Mouse (Mus musculus) myocyte (in vitro differentiated cells): ENCODE measurements at regions not wholly inside any gene's neighbourhood (a gene's known extent, or its start where the extent isn't known, plus 50 kb on each side); places are given as distances from the start of the nearest gene placed in this dataset.

Experiments used
- CEBPB ChIP-seq: IDR thresholded peaks from 2 replicates; pipeline ENCODE4 v1.6.1; 2011; ENCODE audit warnings: mild to moderate bottlenecking, moderate library complexity; ENCODE audit not compliant: poor library complexity, insufficient read depth, severe bottlenecking
- E2F4 ChIP-seq: IDR thresholded peaks from one replicate; pipeline ENCODE4 v1.6.1; 2011; ENCODE audit warnings: mild to moderate bottlenecking, control low read depth, moderate library complexity; ENCODE audit not compliant: insufficient read depth
- MAX ChIP-seq: IDR thresholded peaks from one replicate; pipeline ENCODE4 v1.6.1; 2011; ENCODE audit warnings: low read depth, mild to moderate bottlenecking, control low read depth
- MYOD1 ChIP-seq, 3 experiments: IDR thresholded peaks; one replicate each; pipeline ENCODE4 v1.6.1; 2011; ENCODE audit warnings: control low read depth in 2 of 3, low read depth in 2 of 3, mild to moderate bottlenecking in 2 of 3, moderate library complexity in 1 of 3; ENCODE audit not compliant: insufficient read length in 2 of 3, control insufficient read depth in 1 of 3
- MYOG ChIP-seq, 3 experiments: IDR thresholded peaks; one replicate each; pipeline ENCODE4 v1.6.1; 2011; ENCODE audit warnings: control low read depth in 2 of 3, low read depth in 2 of 3, mild to moderate bottlenecking in 2 of 3; ENCODE audit not compliant: insufficient read length in 2 of 3, control insufficient read depth in 1 of 3, insufficient read depth in 1 of 3
- POLR2A ChIP-seq: IDR thresholded peaks from one replicate; pipeline ENCODE4 v1.6.1; 2011; ENCODE audit warnings: low read depth, mild to moderate bottlenecking, control low read depth, moderate library complexity; ENCODE audit not compliant: insufficient read length
- POLR2AphosphoS2 ChIP-seq: IDR thresholded peaks from one replicate; pipeline ENCODE4 v1.6.1; 2011; ENCODE audit warnings: low read depth, control low read depth; ENCODE audit not compliant: insufficient read length
- REST ChIP-seq: IDR thresholded peaks from one replicate; pipeline ENCODE4 v1.6.1; 2011; ENCODE audit warnings: mild to moderate bottlenecking, control low read depth, moderate library complexity; ENCODE audit not compliant: insufficient read depth, insufficient read length
- SRF ChIP-seq: IDR thresholded peaks from one replicate; pipeline ENCODE4 v1.6.1; 2011; ENCODE audit warnings: low read depth; ENCODE audit not compliant: control insufficient read depth, insufficient read length
- TCF12 ChIP-seq: IDR thresholded peaks from one replicate; pipeline ENCODE4 v1.6.1; 2011; ENCODE audit warnings: mild to moderate bottlenecking, control low read depth; ENCODE audit not compliant: poor library complexity, insufficient read depth, severe bottlenecking
- TCF3 ChIP-seq: IDR thresholded peaks from one replicate; pipeline ENCODE4 v1.6.1; 2011; ENCODE audit warnings: low read depth, control low read depth; ENCODE audit not compliant: insufficient read length
- USF1 ChIP-seq: IDR thresholded peaks from one replicate; pipeline ENCODE4 v1.6.1; 2011; ENCODE audit warnings: low read depth, mild to moderate bottlenecking, control low read depth, moderate library complexity

- TF ChIP-seq USF1 (no peak), POLR2AphosphoS2 (no peak), TCF12 (no peak), MYOG (IDR thresholded peaks at IDR 0.05; ENCODE audit: control insufficient read depth in 1 of 3, insufficient read depth in 1 of 3, insufficient read length in 2 of 3, low read depth in 2 of 3) (no peak), POLR2A (no peak), MYOD1 (IDR thresholded peaks at IDR 0.05; ENCODE audit: control insufficient read depth in 1 of 3, insufficient read length in 2 of 3, low read depth in 2 of 3) (no peak), MAX (no peak), E2F4 (no peak), CEBPB (no peak), SRF (no peak), REST (no peak), TCF3 (no peak)
These were observed 88.7 kb upstream of the Tgfbr2 start for GRCm38 (mm10) chr9:116263833-116264232.
